Mouse (Mus musculus): Measurements from ENCODE around the gene Habp4. TPM values are rescaled to one million over a fixed set of nuclear protein-coding genes. Genes with fewer than 3 reads are reported as not detected.

Habp4 gene
- polyA plus RNA-seq, 1 experiment: 21.0 TPM

GRCm38 (mm10) chr13:64155171-64155571, 6.5 kb upstream of the Habp4 start:
- Histone ChIP-seq H3K27ac (replicated peaks; ENCODE audit: low read depth, low read length) (no peak overlapping the region), H3K4me3 (ENCODE audit: insufficient read depth, low read depth, low read length) (no peak overlapping the region), H3K4me1 (ENCODE audit: control insufficient read depth, insufficient read depth, insufficient read length, low read length) (no peaks in the 10 kb centered on the region)

GRCm38 (mm10) chr13:64156966-64157365, 4.7 kb upstream of the Habp4 start:
- no peak overlapping the region for H3K4me3 ChIP-seq (ENCODE audit: insufficient read depth, low read depth, low read length)
- no peaks in the 10 kb centered on the region for H3K4me1 ChIP-seq (ENCODE audit: control insufficient read depth, insufficient read depth, insufficient read length, low read length)
- H3K27ac ChIP-seq (replicated peaks; ENCODE audit: low read depth, low read length): no peak overlapping the region

- Histone ChIP-seq H3K27ac (replicated peaks; ENCODE audit: low read depth, low read length) (no peak overlapping the region), H3K4me3 (ENCODE audit: insufficient read depth, low read depth, low read length) (peak overlapping the region; percentile 73), H3K4me1 (ENCODE audit: control insufficient read depth, insufficient read depth, insufficient read length, low read length) (no peaks in the 10 kb centered on the region)
These were observed 440 bp downstream of the Habp4 start for GRCm38 (mm10) chr13:64161916-64162611.

- Histone ChIP-seq H3K4me1 (ENCODE audit: control insufficient read depth, insufficient read depth, insufficient read length, low read length) (no peaks in the 10 kb centered on the region), H3K27ac (replicated peaks; ENCODE audit: low read depth, low read length) (no peak overlapping the region), H3K4me3 (ENCODE audit: insufficient read depth, low read depth, low read length) (peak overlapping the region; percentile 73)
These were observed 1.0 kb downstream of the Habp4 start for GRCm38 (mm10) chr13:64162626-64163025.

GRCm38 (mm10) chr13:64163147-64163715, 1.6 kb downstream of the Habp4 start:
- Histone ChIP-seq H3K4me3 (ENCODE audit: insufficient read depth, low read depth, low read length) (peak overlapping the region; percentile 73; the same call in 1 of the 2 replicates), H3K4me1 (ENCODE audit: control insufficient read depth, insufficient read depth, insufficient read length, low read length) (no peaks in the 10 kb centered on the region), H3K27ac (replicated peaks; ENCODE audit: low read depth, low read length) (no peak overlapping the region)

GRCm38 (mm10) chr13:64169746-64170145, 8.1 kb downstream of the Habp4 start:
- Histone ChIP-seq H3K4me1 (ENCODE audit: control insufficient read depth, insufficient read depth, insufficient read length, low read length) (no peaks in the 10 kb centered on the region), H3K4me3 (ENCODE audit: insufficient read depth, low read depth, low read length) (no peak overlapping the region), H3K27ac (replicated peaks; ENCODE audit: low read depth, low read length) (no peak overlapping the region)

- Histone ChIP-seq H3K4me1 (ENCODE audit: control insufficient read depth, insufficient read depth, insufficient read length, low read length) (no peaks in the 10 kb centered on the region), H3K27ac (replicated peaks; ENCODE audit: low read depth, low read length) (no peak overlapping the region), H3K4me3 (ENCODE audit: insufficient read depth, low read depth, low read length) (no peak overlapping the region)
These were observed 16.4 kb downstream of the Habp4 start for GRCm38 (mm10) chr13:64178000-64178399.

GRCm38 (mm10) chr13:64178746-64179652, 17.4 kb downstream of the Habp4 start:
- no peak overlapping the region for H3K27ac ChIP-seq (replicated peaks; ENCODE audit: low read depth, low read length)
- H3K4me1 ChIP-seq (ENCODE audit: control insufficient read depth, insufficient read depth, insufficient read length, low read length): no peaks in the 10 kb centered on the region
- no peak overlapping the region for H3K4me3 ChIP-seq (ENCODE audit: insufficient read depth, low read depth, low read length)

- no peak overlapping the region for H3K4me3 ChIP-seq (ENCODE audit: insufficient read depth, low read depth, low read length)
- no peak overlapping the region for H3K27ac ChIP-seq (replicated peaks; ENCODE audit: low read depth, low read length)
- no peaks in the 10 kb centered on the region for H3K4me1 ChIP-seq (ENCODE audit: control insufficient read depth, insufficient read depth, insufficient read length, low read length)
These were observed 18.7 kb downstream of the Habp4 start for GRCm38 (mm10) chr13:64180300-64180699.

GRCm38 (mm10) chr13:64180888-64181287, 19.3 kb downstream of the Habp4 start:
- no peak overlapping the region for H3K27ac ChIP-seq (replicated peaks; ENCODE audit: low read depth, low read length)

GRCm38 (mm10) chr13:64182091-64182490, 20.5 kb downstream of the Habp4 start:
- Histone ChIP-seq H3K27ac (replicated peaks; ENCODE audit: low read depth, low read length) (no peak overlapping the region), H3K4me1 (ENCODE audit: control insufficient read depth, insufficient read depth, insufficient read length, low read length) (no peaks in the 10 kb centered on the region), H3K4me3 (ENCODE audit: insufficient read depth, low read depth, low read length) (no peak overlapping the region)

More at GRCm38 (mm10) chr13:64180888-64181287, 19.3 kb downstream of the Habp4 start:
- no peak overlapping the region for H3K4me3 ChIP-seq (ENCODE audit: insufficient read depth, low read depth, low read length)
- no peaks in the 10 kb centered on the region for H3K4me1 ChIP-seq (ENCODE audit: control insufficient read depth, insufficient read depth, insufficient read length, low read length)

- Histone ChIP-seq H3K4me1 (ENCODE audit: control insufficient read depth, insufficient read depth, insufficient read length, low read length) (no peaks in the 10 kb centered on the region), H3K27ac (replicated peaks; ENCODE audit: low read depth, low read length) (no peak overlapping the region), H3K4me3 (ENCODE audit: insufficient read depth, low read depth, low read length) (no peak overlapping the region)
These were observed 22.0 kb downstream of the Habp4 start for GRCm38 (mm10) chr13:64183583-64183982.

- Histone ChIP-seq H3K27ac (replicated peaks; ENCODE audit: low read depth, low read length) (no peak overlapping the region), H3K4me3 (ENCODE audit: insufficient read depth, low read depth, low read length) (no peak overlapping the region), H3K4me1 (ENCODE audit: control insufficient read depth, insufficient read depth, insufficient read length, low read length) (no peaks in the 10 kb centered on the region)
These were observed 22.7 kb downstream of the Habp4 start for GRCm38 (mm10) chr13:64184361-64184760.

- Histone ChIP-seq H3K4me1 (ENCODE audit: control insufficient read depth, insufficient read depth, insufficient read length, low read length) (no peaks in the 10 kb centered on the region), H3K27ac (replicated peaks; ENCODE audit: low read depth, low read length) (no peak overlapping the region), H3K4me3 (ENCODE audit: insufficient read depth, low read depth, low read length) (no peak overlapping the region)
These were observed 23.6 kb downstream of the Habp4 start for GRCm38 (mm10) chr13:64185176-64185575.

GRCm38 (mm10) chr13:64185586-64185985, 24.0 kb downstream of the Habp4 start:
- Histone ChIP-seq H3K27ac (replicated peaks; ENCODE audit: low read depth, low read length) (no peak overlapping the region), H3K4me3 (ENCODE audit: insufficient read depth, low read depth, low read length) (no peak overlapping the region), H3K4me1 (ENCODE audit: control insufficient read depth, insufficient read depth, insufficient read length, low read length) (no peaks in the 10 kb centered on the region)
